Mouse (Mus musculus): ENCODE data around the gene Igfbp6. TPM values are rescaled to one million over a fixed set of nuclear protein-coding genes. Genes with fewer than 3 reads are reported as not detected.

The Igfbp6 gene
- polyA plus RNA-seq, 1 experiment = 297 TPM

GRCm38 (mm10) chr15:102169064-102169463 lies 24.9 kb downstream of the Igfbp6 start:
- no peaks in the 10 kb centered on the region for H3K36me3 ChIP-seq (ENCODE audit: control insufficient read depth, insufficient read depth)
- H3K79me2 ChIP-seq (ENCODE audit: control insufficient read depth, insufficient read depth) = no peaks in the 10 kb centered on the region
- H3ac ChIP-seq (ENCODE audit: control insufficient read depth, insufficient read length, low read depth) = no peak overlapping the region
- no peak overlapping the region for H3K4me3 ChIP-seq (ENCODE audit: insufficient read depth, poor library complexity, severe bottlenecking)
- H3K79me3 ChIP-seq (ENCODE audit: low read depth) = no peaks in the 10 kb centered on the region
- H3K27me3 ChIP-seq (ENCODE audit: control insufficient read depth, insufficient read depth, insufficient read length) = no peaks in the 10 kb centered on the region
- no peak for TF ChIP-seq MAX (IDR thresholded peaks at IDR 0.05)
- TF ChIP-seq CTCF (IDR thresholded peaks at IDR 0.05; ENCODE audit: control insufficient read depth, insufficient read depth, insufficient read length) = no peak
- TF ChIP-seq USF1 (IDR thresholded peaks at IDR 0.05; ENCODE audit: low read depth) = no peak
- TF ChIP-seq MYOD1 (IDR thresholded peaks at IDR 0.05; ENCODE audit: control insufficient read depth, insufficient read length, low read depth) = no peak
- TF ChIP-seq FOSL1 (IDR thresholded peaks at IDR 0.05; ENCODE audit: insufficient read depth, low read length, poor library complexity, severe bottlenecking) = no peak
- no peak for TF ChIP-seq CEBPB (IDR thresholded peaks at IDR 0.05; ENCODE audit: low read depth)
- TF ChIP-seq MYOG (IDR thresholded peaks at IDR 0.05; ENCODE audit: control insufficient read depth, extremely low read depth, insufficient read length) = no peak

- Histone ChIP-seq H3K4me3 (ENCODE audit: insufficient read depth, poor library complexity, severe bottlenecking) (no peak overlapping the region), H3ac (ENCODE audit: control insufficient read depth, insufficient read length, low read depth) (no peak overlapping the region), H3K79me2 (ENCODE audit: control insufficient read depth, insufficient read depth) (no peaks in the 10 kb centered on the region), H3K27me3 (ENCODE audit: control insufficient read depth, insufficient read depth, insufficient read length) (no peaks in the 10 kb centered on the region), H3K36me3 (ENCODE audit: control insufficient read depth, insufficient read depth) (no peaks in the 10 kb centered on the region), H3K79me3 (ENCODE audit: low read depth) (no peaks in the 10 kb centered on the region)
- no peak for TF ChIP-seq MYOD1 (IDR thresholded peaks at IDR 0.05; ENCODE audit: control insufficient read depth, insufficient read length, low read depth)
- TF ChIP-seq CTCF (IDR thresholded peaks at IDR 0.05; ENCODE audit: control insufficient read depth, insufficient read depth, insufficient read length) = no peak
- TF ChIP-seq MAX (IDR thresholded peaks at IDR 0.05) = no peak
- TF ChIP-seq MYOG (IDR thresholded peaks at IDR 0.05; ENCODE audit: control insufficient read depth, extremely low read depth, insufficient read length) = no peak
- TF ChIP-seq CEBPB (IDR thresholded peaks at IDR 0.05; ENCODE audit: low read depth) = no peak
- TF ChIP-seq FOSL1 (IDR thresholded peaks at IDR 0.05; ENCODE audit: insufficient read depth, low read length, poor library complexity, severe bottlenecking) = no peak
- TF ChIP-seq USF1 (IDR thresholded peaks at IDR 0.05; ENCODE audit: low read depth) = no peak
Measured at GRCm38 (mm10) chr15:102173581-102173980, 29.4 kb downstream of the Igfbp6 start.

GRCm38 (mm10) chr15:102175736-102176319 lies 31.7 kb downstream of the Igfbp6 start:
- H3K36me3 ChIP-seq (ENCODE audit: control insufficient read depth, insufficient read depth) = no peaks in the 10 kb centered on the region
- no peak overlapping the region for H3ac ChIP-seq (ENCODE audit: control insufficient read depth, insufficient read length, low read depth)
- H3K79me2 ChIP-seq (ENCODE audit: control insufficient read depth, insufficient read depth) = no peaks in the 10 kb centered on the region
- no peaks in the 10 kb centered on the region for H3K79me3 ChIP-seq (ENCODE audit: low read depth)
- TF ChIP-seq MAX (IDR thresholded peaks at IDR 0.05) = no peak
- TF ChIP-seq CTCF (IDR thresholded peaks at IDR 0.05; ENCODE audit: control insufficient read depth, insufficient read depth, insufficient read length) = no peak
- TF ChIP-seq USF1 (IDR thresholded peaks at IDR 0.05; ENCODE audit: low read depth) = no peak
- TF ChIP-seq CEBPB (IDR thresholded peaks at IDR 0.05; ENCODE audit: low read depth) = no peak
- TF ChIP-seq MYOG (IDR thresholded peaks at IDR 0.05; ENCODE audit: control insufficient read depth, extremely low read depth, insufficient read length) = no peak
- no peak for TF ChIP-seq FOSL1 (IDR thresholded peaks at IDR 0.05; ENCODE audit: insufficient read depth, low read length, poor library complexity, severe bottlenecking)
- TF ChIP-seq MYOD1 (IDR thresholded peaks at IDR 0.05; ENCODE audit: control insufficient read depth, insufficient read length, low read depth) = no peak
- no peak overlapping the region for H3K4me3 ChIP-seq (ENCODE audit: insufficient read depth, poor library complexity, severe bottlenecking)
- H3K27me3 ChIP-seq (ENCODE audit: control insufficient read depth, insufficient read depth, insufficient read length) = no peaks in the 10 kb centered on the region

GRCm38 (mm10) chr15:102176571-102177316 lies 32.6 kb downstream of the Igfbp6 start:
- H3K36me3 ChIP-seq (ENCODE audit: control insufficient read depth, insufficient read depth) = no peaks in the 10 kb centered on the region
- no peaks in the 10 kb centered on the region for H3K79me2 ChIP-seq (ENCODE audit: control insufficient read depth, insufficient read depth)
- H3K79me3 ChIP-seq (ENCODE audit: low read depth) = no peaks in the 10 kb centered on the region
- no peak for TF ChIP-seq MAX (IDR thresholded peaks at IDR 0.05)
- no peak for TF ChIP-seq FOSL1 (IDR thresholded peaks at IDR 0.05; ENCODE audit: insufficient read depth, low read length, poor library complexity, severe bottlenecking)
- no peak for TF ChIP-seq USF1 (IDR thresholded peaks at IDR 0.05; ENCODE audit: low read depth)
- TF ChIP-seq CEBPB (IDR thresholded peaks at IDR 0.05; ENCODE audit: low read depth) = no peak
- TF ChIP-seq MYOG (IDR thresholded peaks at IDR 0.05; ENCODE audit: control insufficient read depth, extremely low read depth, insufficient read length) = no peak
- TF ChIP-seq CTCF (IDR thresholded peaks at IDR 0.05; ENCODE audit: control insufficient read depth, insufficient read depth, insufficient read length) = no peak
- TF ChIP-seq MYOD1 (IDR thresholded peaks at IDR 0.05; ENCODE audit: control insufficient read depth, insufficient read length, low read depth) = no peak
- H3K4me3 ChIP-seq (ENCODE audit: insufficient read depth, poor library complexity, severe bottlenecking) = no peak overlapping the region
- no peak overlapping the region for H3ac ChIP-seq (ENCODE audit: control insufficient read depth, insufficient read length, low read depth)
- H3K27me3 ChIP-seq (ENCODE audit: control insufficient read depth, insufficient read depth, insufficient read length) = no peaks in the 10 kb centered on the region

GRCm38 (mm10) chr15:102177417-102177816 lies 33.3 kb downstream of the Igfbp6 start:
- H3K36me3 ChIP-seq (ENCODE audit: control insufficient read depth, insufficient read depth) = no peaks in the 10 kb centered on the region
- H3K4me3 ChIP-seq (ENCODE audit: insufficient read depth, poor library complexity, severe bottlenecking) = no peak overlapping the region
- H3K79me2 ChIP-seq (ENCODE audit: control insufficient read depth, insufficient read depth) = no peaks in the 10 kb centered on the region
- TF ChIP-seq FOSL1 (IDR thresholded peaks at IDR 0.05; ENCODE audit: insufficient read depth, low read length, poor library complexity, severe bottlenecking) (no peak), MYOD1 (IDR thresholded peaks at IDR 0.05; ENCODE audit: control insufficient read depth, insufficient read length, low read depth) (no peak), CTCF (IDR thresholded peaks at IDR 0.05; ENCODE audit: control insufficient read depth, insufficient read depth, insufficient read length) (no peak), MYOG (IDR thresholded peaks at IDR 0.05; ENCODE audit: control insufficient read depth, extremely low read depth, insufficient read length) (no peak), USF1 (IDR thresholded peaks at IDR 0.05; ENCODE audit: low read depth) (no peak), CEBPB (IDR thresholded peaks at IDR 0.05; ENCODE audit: low read depth) (no peak), MAX (IDR thresholded peaks at IDR 0.05) (no peak)
- H3ac ChIP-seq (ENCODE audit: control insufficient read depth, insufficient read length, low read depth) = no peak overlapping the region
- H3K27me3 ChIP-seq (ENCODE audit: control insufficient read depth, insufficient read depth, insufficient read length) = no peaks in the 10 kb centered on the region
- no peaks in the 10 kb centered on the region for H3K79me3 ChIP-seq (ENCODE audit: low read depth)

Data from C2C12 (cell line).